Mouse (Mus musculus): ENCODE data around the gene Mfsd6. TPM values are rescaled to one million over a fixed set of nuclear protein-coding genes. Genes with fewer than 3 reads are reported as not detected.
A peak's percentile ranks its signal among the peaks of the same experiment; 100 is the strongest.

Mfsd6 gene
- total and polyA plus RNA-seq, 3 experiments, result 2.9 to 6.4 TPM; not detected in 1

DNA sequence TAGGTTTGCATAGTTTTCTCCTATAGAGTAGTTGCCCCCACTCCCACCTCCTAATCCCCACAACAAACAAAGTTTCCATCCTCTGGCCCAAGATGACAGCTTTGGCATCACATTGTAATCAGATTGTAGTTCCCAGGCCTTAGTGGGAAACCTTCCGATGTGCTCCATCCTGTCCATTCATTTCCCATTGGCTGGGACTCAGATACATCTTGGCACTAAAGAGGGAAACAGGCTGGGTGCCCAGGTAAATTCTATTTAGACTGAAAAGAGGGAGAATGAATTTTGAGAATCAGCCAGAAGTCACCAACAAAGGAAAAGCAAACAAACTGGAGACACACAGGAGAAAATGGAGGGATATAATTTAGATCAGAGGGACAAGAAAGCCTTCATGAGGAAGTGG lies 3.0 kb upstream of the Mfsd6 start:
- no peaks in the 10 kb centered on the region for H3K9me3 ChIP-seq (replicated peaks; ENCODE audit: insufficient read depth, low read length)
- no peaks in the 10 kb centered on the region for H3K27me3 ChIP-seq (ENCODE audit: control insufficient read depth in 1 of 2, insufficient read depth in 2 of 2, low read length in 2 of 2)
- peaks cover 9 to 19% of the 10 kb centered on the region in 2 experiments for H3K4me1 ChIP-seq (ENCODE audit: control insufficient read depth in 1 of 2, insufficient read depth in 2 of 2, low read length in 2 of 2)
- H3K79me2 ChIP-seq (ENCODE audit: control insufficient read depth, insufficient read depth, low read length, poor library complexity), result peaks cover 5% of the 10 kb centered on the region; the same call in 1 of the 2 replicates
- TF ChIP-seq UBTF (IDR thresholded peaks at IDR 0.05; ENCODE audit: borderline replicate concordance, insufficient read depth, low read depth, low read length) (no peak), ZMIZ1 (IDR thresholded peaks at IDR 0.05; ENCODE audit: low read depth, low read length) (no peak), POLR2AphosphoS5 (IDR thresholded peaks at IDR 0.05; ENCODE audit: borderline replicate concordance, low read depth, low read length) (no peak), GATA1 (IDR thresholded peaks at IDR 0.05; ENCODE audit: low read depth, low read length) (no peak), TAL1 (IDR thresholded peaks at IDR 0.05; ENCODE audit: low read length) (no peak), EP300 (IDR thresholded peaks at IDR 0.05; ENCODE audit: low read depth in 1 of 2, low read length in 2 of 2) (no peak)
- H3K4me3 ChIP-seq (ENCODE audit: control insufficient read depth in 1 of 2, insufficient read depth in 1 of 2, low read depth in 2 of 2, low read length in 2 of 2), result no peak overlapping the region
- H3K27ac ChIP-seq (ENCODE audit: control insufficient read depth, low read depth, low read length), result no peak overlapping the region
- DNase-seq (ENCODE audit: low read depth, low spot score), result no peak
- no peak overlapping the region for H3K9ac ChIP-seq (ENCODE audit: control insufficient read depth, low read depth, low read length, poor library complexity, severe bottlenecking)
- peaks cover 0 to 19% of the 10 kb centered on the region in 2 experiments; a peak in 2 of 4 replicates for H3K36me3 ChIP-seq (ENCODE audit: control insufficient read depth in 1 of 2, insufficient read depth in 2 of 2, low read length in 2 of 2)

GRCm38 (mm10) chr1:52728857-52729489 lies 1.7 kb upstream of the Mfsd6 start:
- DNase-seq (ENCODE audit: low read depth, low spot score), result peak; percentile 72
- peaks cover 9 to 19% of the 10 kb centered on the region in 2 experiments for H3K4me1 ChIP-seq (ENCODE audit: control insufficient read depth in 1 of 2, insufficient read depth in 2 of 2, low read length in 2 of 2)
- H3K27ac ChIP-seq (ENCODE audit: control insufficient read depth, low read depth, low read length), result peak overlapping the region; percentile 4; the same call in 1 of the 2 replicates
- no peaks in the 10 kb centered on the region for H3K27me3 ChIP-seq (ENCODE audit: control insufficient read depth in 1 of 2, insufficient read depth in 2 of 2, low read length in 2 of 2)
- H3K9me3 ChIP-seq (replicated peaks; ENCODE audit: insufficient read depth, low read length), result no peaks in the 10 kb centered on the region
- no peak overlapping the region for H3K9ac ChIP-seq (ENCODE audit: control insufficient read depth, low read depth, low read length, poor library complexity, severe bottlenecking)
- peaks cover 5% of the 10 kb centered on the region; the same call in 1 of the 2 replicates for H3K79me2 ChIP-seq (ENCODE audit: control insufficient read depth, insufficient read depth, low read length, poor library complexity)
- peak overlapping the region in 1 of 2 experiments; percentile 23; a peak in 2 of 4 replicates for H3K4me3 ChIP-seq (ENCODE audit: control insufficient read depth in 1 of 2, insufficient read depth in 1 of 2, low read depth in 2 of 2, low read length in 2 of 2)
- peaks cover 0 to 19% of the 10 kb centered on the region in 2 experiments; a peak in 2 of 4 replicates for H3K36me3 ChIP-seq (ENCODE audit: control insufficient read depth in 1 of 2, insufficient read depth in 2 of 2, low read length in 2 of 2)
- TF ChIP-seq HCFC1 (IDR thresholded peaks at IDR 0.05; ENCODE audit: low read depth, low read length), result peak; percentile 29; the same call in 1 of the 2 replicates
- TF ChIP-seq UBTF (IDR thresholded peaks at IDR 0.05; ENCODE audit: borderline replicate concordance, insufficient read depth, low read depth, low read length), result no peak
- TF ChIP-seq CHD1 (IDR thresholded peaks at IDR 0.05; ENCODE audit: low read depth, low read length), result no peak
- no peak for TF ChIP-seq ZC3H11A (IDR thresholded peaks at IDR 0.05; ENCODE audit: low read depth, low read length)
- TF ChIP-seq NELFE (IDR thresholded peaks at IDR 0.05; ENCODE audit: low read depth, low read length), result no peak
- TF ChIP-seq MYC (IDR thresholded peaks at IDR 0.05; ENCODE audit: low read depth, low read length), result no peak
- TF ChIP-seq MYB (IDR thresholded peaks at IDR 0.05; ENCODE audit: low read depth, low read length), result no peak
- no peak for TF ChIP-seq CTCF (IDR thresholded peaks at IDR 0.05 in 2 of 3, conservative IDR thresholded peaks at IDR 0.05 in 1 of 3; ENCODE audit: control insufficient read depth in 1 of 3, insufficient read depth in 1 of 3, low read depth in 2 of 3, low read length in 3 of 3, poor library complexity in 1 of 3, severe bottlenecking in 1 of 3)
- TF ChIP-seq POLR2AphosphoS5 (IDR thresholded peaks at IDR 0.05; ENCODE audit: borderline replicate concordance, low read depth, low read length), result no peak
- no peak for TF ChIP-seq ZKSCAN1 (IDR thresholded peaks at IDR 0.05; ENCODE audit: low read depth, low read length)
- peak; percentile 68 for TF ChIP-seq SIN3A (IDR thresholded peaks at IDR 0.05; ENCODE audit: low read length)
- TF ChIP-seq MAFK (IDR thresholded peaks at IDR 0.05; ENCODE audit: borderline replicate concordance, low read depth, low read length), result no peak
- TF ChIP-seq TAL1 (IDR thresholded peaks at IDR 0.05; ENCODE audit: low read length), result peak; percentile 43
- TF ChIP-seq GABPA (IDR thresholded peaks at IDR 0.05; ENCODE audit: low read depth, low read length), result no peak
- no peak for TF ChIP-seq POLR2A (IDR thresholded peaks at IDR 0.05; ENCODE audit: control insufficient read depth in 1 of 2, insufficient read depth in 1 of 2, low read depth in 1 of 2, low read length in 2 of 2, poor library complexity in 1 of 2)
- TF ChIP-seq EP300 (IDR thresholded peaks at IDR 0.05; ENCODE audit: low read depth in 1 of 2, low read length in 2 of 2), result peak; percentile 64 to 65; a peak in 2 of 4 replicates
- TF ChIP-seq ZMIZ1 (IDR thresholded peaks at IDR 0.05; ENCODE audit: low read depth, low read length), result no peak
- no peak for TF ChIP-seq RCOR1 (IDR thresholded peaks at IDR 0.05; ENCODE audit: low read depth, low read length)
- TF ChIP-seq NRF1 (IDR thresholded peaks at IDR 0.05; ENCODE audit: insufficient read depth, low read depth, low read length, poor library complexity, severe bottlenecking), result no peak
- peak; percentile 90 for TF ChIP-seq ETS1 (IDR thresholded peaks at IDR 0.05; ENCODE audit: low read depth, low read length)
- TF ChIP-seq TBP (IDR thresholded peaks at IDR 0.05; ENCODE audit: low read depth, low read length), result no peak
- TF ChIP-seq TCF12 (IDR thresholded peaks at IDR 0.05; ENCODE audit: low read depth, low read length), result peak; percentile 61
- TF ChIP-seq USF2 (IDR thresholded peaks at IDR 0.05; ENCODE audit: borderline replicate concordance in 1 of 2, insufficient read depth in 1 of 2, low read depth in 1 of 2, low read length in 2 of 2), result no peak
- TF ChIP-seq KAT2A (conservative IDR thresholded peaks at IDR 0.05; ENCODE audit: low read depth, low read length), result no peak
- peak; percentile 66 for TF ChIP-seq GATA1 (IDR thresholded peaks at IDR 0.05; ENCODE audit: low read depth, low read length)
- TF ChIP-seq MEF2A (IDR thresholded peaks at IDR 0.05; ENCODE audit: extremely low read depth, insufficient replicate concordance, low read depth, low read length, poor library complexity, severe bottlenecking), result no peak
- TF ChIP-seq POLR2AphosphoS2 (IDR thresholded peaks at IDR 0.05; ENCODE audit: low read length), result no peak
- peak; percentile 71 for TF ChIP-seq USF1 (IDR thresholded peaks at IDR 0.05; ENCODE audit: low read depth, low read length)
